Mouse (Mus musculus): ENCODE results near the gene Btbd35f14. TPM values are rescaled to one million over a fixed set of nuclear protein-coding genes. Genes with fewer than 3 reads are reported as not detected.

Gene Btbd35f14
- polyA plus RNA-seq (2012) = not detected in 2 replicates

GRCm38 (mm10) chrX:33702249-33702648 lies at the start of gene Btbd35f14:
Gene Btbd35f14 (minus strand): TSS chrX:33702349.

DNA sequence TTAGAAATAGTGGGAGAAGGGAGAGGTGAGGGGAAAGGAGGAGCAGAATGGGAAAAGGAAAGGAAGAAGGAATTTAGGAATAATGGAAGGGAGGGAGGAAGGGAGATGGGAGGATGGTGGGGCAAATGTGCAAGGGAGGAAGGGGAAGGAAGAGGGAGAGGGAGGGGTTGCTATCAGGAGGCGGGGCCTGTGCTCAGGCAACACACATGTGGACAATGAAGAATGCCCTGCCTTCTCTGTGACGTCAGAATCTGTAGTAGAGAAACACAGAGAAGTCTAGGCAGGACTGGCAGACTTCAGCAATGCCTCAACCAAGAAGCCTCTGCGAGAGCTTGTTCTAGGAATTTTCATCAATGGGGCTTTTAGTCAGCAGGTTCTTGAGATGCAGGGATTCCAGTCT lies 45.3 kb downstream of the Btbd35f14 start, which contains the start of gene Btbd35f13:
TSS of gene Btbd35f13 (plus strand) at position 301 of the 400 bp plus-strand sequence.

Other genes starting within 250 kb of the Btbd35f14 start
- gene Btbd35f15, start 125.0 kb downstream of the Btbd35f14 start, polyA plus RNA-seq (2012) = not detected in 2 replicates
- gene Btbd35f13, start 45.2 kb downstream of the Btbd35f14 start, polyA plus RNA-seq (2012) = not detected in 2 replicates

All from megakaryocyte-erythroid progenitor cell, adult 5 weeks (primary cell).